Mouse (Mus musculus) bone marrow, adult 2 months (tissue): ENCODE results near the gene Vegfd. TPM values are rescaled to one million over a fixed set of nuclear protein-coding genes. Genes with fewer than 3 reads are reported as not detected.

ENCODE experiments used
- H3K27ac ChIP-seq: fragments of 200-500 bp; 2 replicates; pipeline ENCODE4 v1.5.1; 2012; ENCODE audit warnings: low read depth, mild to moderate bottlenecking, control low read depth, inconsistent platforms, low read length; ENCODE audit not compliant: control insufficient read depth, poor library complexity, insufficient read depth
- H3K4me1 ChIP-seq: fragments of 200-500 bp; 2 replicates; pipeline ENCODE4 v1.6.1; 2011; ENCODE audit warnings: low read length; ENCODE audit not compliant: control insufficient read depth, insufficient read depth
- H3K4me3 ChIP-seq: fragments of 200-500 bp; replicated peaks from 2 replicates; pipeline ENCODE3; 2011; ENCODE audit warnings: mild to moderate bottlenecking, low read depth, low read length, control low read depth; ENCODE audit not compliant: control insufficient read depth
- CTCF ChIP-seq: fragments of 200-500 bp; IDR thresholded peaks from 2 replicates; pipeline ENCODE4 v1.5.1; 2011; ENCODE audit warnings: low read length, control low read depth; ENCODE audit not compliant: control insufficient read depth, insufficient read depth
- POLR2A ChIP-seq: fragments of 200-500 bp; IDR thresholded peaks from 2 replicates; pipeline ENCODE4 v1.6.1; 2011; ENCODE audit warnings: low read depth, mild to moderate bottlenecking, control low read depth, low read length, borderline replicate concordance; ENCODE audit not compliant: control insufficient read depth
- WGBS: fragments of 180-500 bp; shearing (Covaris S2); methylation state at CpG from one replicate; pipeline ENCODE4 v1.1.7; 2018; 5-methylcytosine and 5-hydroxymethylcytosine counted together
- polyA plus RNA-seq: library from polyadenylated mRNA; stranded (reverse); fragments of >200 nt; gene quantifications from 2 replicates; pipeline ENCODE4 v1.2.4, GENCODE M21; 2011; ENCODE audit warnings: low replicate concordance; ENCODE audit not compliant: missing spikeins, insufficient read depth, insufficient read length

Vegfd gene
- polyA plus RNA-seq = 0.47 and 3.9 TPM in 2 replicates

DNA sequence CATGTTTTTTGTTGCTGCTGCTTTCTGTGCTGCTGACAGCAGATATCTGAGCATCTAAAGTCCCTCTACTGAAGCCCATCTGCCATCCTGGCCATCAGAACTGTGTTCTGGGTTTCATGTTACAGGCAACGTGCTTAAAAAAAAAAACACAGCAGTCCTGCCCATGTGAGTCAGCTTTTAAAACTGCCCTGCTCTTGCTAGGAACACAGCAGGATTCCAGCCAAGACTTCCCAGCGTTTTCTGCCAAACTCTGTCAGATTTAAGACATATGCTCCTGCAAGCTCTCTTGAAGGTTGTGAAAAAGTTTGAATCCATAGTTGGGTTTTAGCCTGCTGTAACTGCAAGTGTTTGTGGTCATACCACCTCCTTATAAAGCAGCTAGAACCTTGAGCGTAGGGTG is at the start of gene Vegfd:
Gene Vegfd (plus strand): TSS at position 298 of the 400 bp plus-strand sequence.
- 42% methylated on average over 3 of the region's 3 CpGs for WGBS
- H3K27ac ChIP-seq = no peak within 1 kb of the TSS
- TF ChIP-seq CTCF (no peak), POLR2A (no peak)

GRCm38 (mm10) chrX:164323391-164323913 is 49.7 kb upstream of the Vegfd start:
- WGBS = 52% methylated on average over 4 of the region's 4 CpGs
- TF ChIP-seq CTCF (no peak), POLR2A (no peak)
- Histone ChIP-seq H3K4me1 (no peaks in the 10 kb centered on the region; the same call in 1 of the 2 replicates), H3K27ac (no peak overlapping the region), H3K4me3 (no peak overlapping the region)

More for the DNA sequence above, at the start of gene Vegfd:
- Histone ChIP-seq H3K4me3 (no peak within 1 kb of the TSS), H3K4me1 (no peaks in the 10 kb centered on the region)

DNA sequence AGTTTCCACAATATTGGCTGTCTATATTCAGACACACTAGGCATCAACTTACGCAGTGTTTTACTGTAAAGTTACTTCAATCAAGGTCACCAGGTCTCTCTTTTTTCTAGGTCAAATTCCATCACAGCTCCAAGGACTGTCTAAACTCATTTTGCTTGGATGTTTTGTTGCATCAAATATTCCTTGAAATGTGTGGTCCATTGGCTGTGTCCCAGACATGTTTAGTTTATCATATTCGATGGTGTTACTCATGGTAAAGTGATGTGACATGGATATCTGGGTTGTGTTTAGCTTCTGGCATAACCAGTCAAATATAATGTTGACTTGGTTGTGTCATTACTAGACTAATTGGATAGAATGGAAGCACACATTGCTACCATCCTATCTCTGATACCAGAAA is 42.8 kb upstream of the Vegfd start:
- TF ChIP-seq POLR2A = no peak
- TF ChIP-seq CTCF = no peak
- no peak overlapping the region for H3K27ac ChIP-seq
- 75% methylated on average over 2 of the region's 2 CpGs for WGBS
- no peaks in the 10 kb centered on the region for H3K4me1 ChIP-seq
- no peak overlapping the region for H3K4me3 ChIP-seq

GRCm38 (mm10) chrX:164330766-164331165 is 42.4 kb upstream of the Vegfd start:
- Histone ChIP-seq H3K4me1 (no peaks in the 10 kb centered on the region), H3K4me3 (no peak overlapping the region), H3K27ac (no peak overlapping the region)
- WGBS = 79% methylated on average over 3 of the region's 3 CpGs
- TF ChIP-seq CTCF (no peak), POLR2A (no peak)

GRCm38 (mm10) chrX:164338591-164338990 is 34.6 kb upstream of the Vegfd start:
- Histone ChIP-seq H3K4me1 (no peaks in the 10 kb centered on the region), H3K27ac (no peak overlapping the region), H3K4me3 (no peak overlapping the region)
- WGBS = 90% methylated on average over 4 of the region's 4 CpGs
- TF ChIP-seq POLR2A = no peak

GRCm38 (mm10) chrX:164345359-164345938 is 27.7 kb upstream of the Vegfd start:
- Histone ChIP-seq H3K4me1 (no peaks in the 10 kb centered on the region), H3K27ac (no peak overlapping the region), H3K4me3 (no peak overlapping the region)
- TF ChIP-seq POLR2A (no peak), CTCF (no peak)
- 91% methylated on average over 4 of the region's 4 CpGs for WGBS

- no peak for TF ChIP-seq POLR2A
- no peak for TF ChIP-seq CTCF
- no peak overlapping the region for H3K27ac ChIP-seq
- no peaks in the 10 kb centered on the region for H3K4me1 ChIP-seq
- H3K4me3 ChIP-seq = no peak overlapping the region
- WGBS = 74% methylated on average over 3 of the region's 3 CpGs
These were observed 24.2 kb upstream of the Vegfd start for GRCm38 (mm10) chrX:164348937-164349336.

DNA sequence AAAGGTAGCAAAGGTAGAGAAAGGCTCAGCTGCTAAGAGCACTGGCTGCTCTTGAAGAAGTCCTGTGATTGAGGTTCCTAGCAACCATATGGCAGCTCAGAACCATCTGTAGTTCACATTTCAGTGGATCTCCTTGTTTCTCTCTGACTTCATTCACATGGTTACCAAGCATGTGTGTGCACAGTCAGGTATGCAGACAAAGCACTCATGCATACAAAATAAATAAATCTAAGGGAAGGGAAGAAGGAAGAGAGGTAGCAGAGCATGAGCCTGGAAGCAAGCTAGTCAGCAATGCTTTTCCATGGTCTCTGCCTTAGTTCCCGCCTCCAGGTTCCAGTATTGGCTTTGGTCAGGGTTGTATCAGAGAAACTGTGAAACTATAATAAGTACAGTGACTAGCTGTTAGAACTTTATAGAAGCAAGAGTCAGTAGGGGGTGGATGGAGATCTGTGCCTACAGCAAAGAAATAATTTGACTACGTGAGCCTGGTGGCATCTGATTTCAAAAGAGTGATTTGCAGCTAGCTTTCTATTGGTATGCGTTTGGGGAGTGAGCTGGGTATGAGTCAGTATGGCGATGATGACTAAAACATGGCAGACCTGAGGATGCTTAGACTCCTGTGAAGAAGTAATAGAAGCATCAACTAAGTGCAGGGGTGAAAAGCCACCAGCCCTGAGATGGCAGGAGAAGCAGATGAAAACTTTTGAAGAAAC is 7.9 kb upstream of the Vegfd start:
- Histone ChIP-seq H3K27ac (no peak overlapping the region), H3K4me1 (no peaks in the 10 kb centered on the region), H3K4me3 (no peak overlapping the region)
- TF ChIP-seq CTCF (no peak), POLR2A (no peak)
- WGBS = 86% methylated on average over 4 of the region's 4 CpGs
